Mouse (Mus musculus) C2C12 (cell line): ENCODE results near the gene Plcb4.

ENCODE experiments used
- CTCF ChIP-seq: IDR thresholded peaks from one replicate; pipeline ENCODE4 v1.5.1; 2011; ENCODE audit not compliant: control insufficient read depth, insufficient read depth, insufficient read length
- MAX ChIP-seq: IDR thresholded peaks from one replicate; pipeline ENCODE4 v1.6.1; 2011; ENCODE audit warnings: mild to moderate bottlenecking, control low read depth
- MYOG ChIP-seq: IDR thresholded peaks from one replicate; pipeline ENCODE4 v1.6.1; 2011; ENCODE audit not compliant: control insufficient read depth, insufficient read length; ENCODE audit errors: extremely low read depth
- USF1 ChIP-seq: IDR thresholded peaks from one replicate; pipeline ENCODE4 v1.6.1; 2011; ENCODE audit warnings: low read depth, mild to moderate bottlenecking, control low read depth, moderate library complexity

DNA sequence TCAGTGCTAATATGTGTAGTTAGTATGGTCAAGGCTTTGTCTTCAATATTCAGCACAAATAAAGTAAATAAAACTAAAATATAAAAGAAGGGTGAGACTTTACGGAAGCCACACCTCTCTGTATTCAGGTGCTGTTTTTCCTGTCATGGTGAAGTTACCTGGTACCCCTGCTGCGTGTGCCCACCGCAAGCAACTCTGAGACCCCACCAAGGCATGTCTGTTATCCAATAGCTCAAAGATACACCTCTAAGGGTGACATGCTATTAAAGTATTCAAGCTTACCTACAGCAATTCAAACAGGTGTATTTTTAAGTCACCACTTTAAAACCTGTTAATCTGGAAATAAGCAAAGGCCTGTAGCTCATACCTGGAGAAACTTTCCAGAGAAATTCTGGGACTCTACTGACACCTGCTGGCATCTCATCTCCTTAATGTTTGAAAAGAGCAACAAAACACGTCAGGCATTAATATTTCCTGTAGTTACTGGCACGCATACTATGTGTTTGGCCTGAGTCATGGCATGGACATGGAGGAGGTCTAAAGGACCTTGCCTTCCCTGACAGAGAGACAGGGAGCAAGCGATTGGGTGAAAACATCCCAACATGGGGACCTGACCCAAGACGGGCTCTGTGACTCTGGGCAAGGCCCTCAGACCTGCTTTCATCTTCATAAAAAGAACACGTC is 268.0 kb downstream of the Plcb4 start:
- TF ChIP-seq CTCF (no peak), MYOG (no peak), USF1 (no peak), MAX (no peak)
